Mouse (Mus musculus) testis, adult 2 months (tissue): ENCODE results near the gene Zfp281. TPM values are rescaled to one million over a fixed set of nuclear protein-coding genes. Genes with fewer than 3 reads are reported as not detected.

Experiments used
- H3K27ac ChIP-seq: fragments of 200-500 bp; 2 replicates; pipeline ENCODE4 v1.5.1; 2012; ENCODE audit warnings: low read depth, low read length; ENCODE audit not compliant: control insufficient read depth, insufficient read depth
- H3K27me3 ChIP-seq: fragments of 200-500 bp; 2 replicates; pipeline ENCODE4 v1.6.1; 2012; ENCODE audit warnings: mild to moderate bottlenecking, low read length, moderate library complexity; ENCODE audit not compliant: control insufficient read depth, insufficient read depth
- H3K36me3 ChIP-seq: fragments of 200-500 bp; 2 replicates; pipeline ENCODE4 v1.6.1; 2012; ENCODE audit warnings: mild to moderate bottlenecking, low read length; ENCODE audit not compliant: control insufficient read depth, insufficient read depth
- H3K4me1 ChIP-seq: fragments of 200-500 bp; 2 replicates; pipeline ENCODE4 v1.6.1; 2012; ENCODE audit warnings: low read length; ENCODE audit not compliant: control insufficient read depth, insufficient read depth
- H3K4me3 ChIP-seq: fragments of 200-500 bp; 2 replicates; pipeline ENCODE4 v1.5.1; 2012; ENCODE audit warnings: low read depth, mild to moderate bottlenecking, low read length, moderate library complexity, mixed read lengths; ENCODE audit not compliant: control insufficient read depth
- CTCF ChIP-seq: fragments of 200-500 bp; IDR thresholded peaks from 2 replicates; pipeline ENCODE4 v1.5.1; 2012; ENCODE audit warnings: low read depth, mild to moderate bottlenecking, inconsistent platforms, low read length, moderate library complexity; ENCODE audit not compliant: control insufficient read depth, insufficient read depth, insufficient replicate concordance
- POLR2A ChIP-seq: fragments of 200-500 bp; IDR thresholded peaks from 2 replicates; pipeline ENCODE4 v1.6.1; 2012; ENCODE audit warnings: low read depth, mild to moderate bottlenecking, inconsistent platforms, low read length, moderate library complexity; ENCODE audit not compliant: control insufficient read depth
- polyA plus RNA-seq: library from polyadenylated mRNA; depleted of rRNA; stranded (reverse); fragments of >200 nt; gene quantifications from 2 replicates; pipeline ENCODE4 v1.2.3, GENCODE M21; 2012

Zfp281 gene
- polyA plus RNA-seq, 1 experiment = 2.3 TPM

DNA sequence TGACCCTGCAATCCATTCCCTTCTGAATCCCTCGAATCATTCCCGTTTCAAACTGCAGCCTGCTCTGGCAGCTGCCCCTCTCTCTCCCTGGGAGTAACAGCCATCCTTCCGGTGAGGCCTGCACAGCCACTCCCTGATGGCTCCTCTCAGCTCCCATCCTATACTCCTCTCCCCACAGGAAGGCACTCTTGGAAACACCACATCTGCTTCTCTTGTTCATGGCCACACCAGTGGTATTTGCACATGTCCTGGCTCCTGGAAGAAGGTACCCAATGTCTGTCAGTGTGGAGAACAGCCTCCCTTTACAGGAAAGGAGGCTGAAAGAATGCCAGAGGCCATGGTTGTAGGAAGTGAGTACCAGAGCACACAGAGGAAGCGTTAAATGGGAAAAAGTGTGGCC, 19.8 kb downstream of the Zfp281 start:
- Histone ChIP-seq H3K27me3 (no peaks in the 10 kb centered on the region), H3K36me3 (no peaks in the 10 kb centered on the region), H3K27ac (no peak overlapping the region), H3K4me3 (no peak overlapping the region), H3K4me1 (no peaks in the 10 kb centered on the region)
- TF ChIP-seq CTCF (no peak), POLR2A (no peak)

DNA sequence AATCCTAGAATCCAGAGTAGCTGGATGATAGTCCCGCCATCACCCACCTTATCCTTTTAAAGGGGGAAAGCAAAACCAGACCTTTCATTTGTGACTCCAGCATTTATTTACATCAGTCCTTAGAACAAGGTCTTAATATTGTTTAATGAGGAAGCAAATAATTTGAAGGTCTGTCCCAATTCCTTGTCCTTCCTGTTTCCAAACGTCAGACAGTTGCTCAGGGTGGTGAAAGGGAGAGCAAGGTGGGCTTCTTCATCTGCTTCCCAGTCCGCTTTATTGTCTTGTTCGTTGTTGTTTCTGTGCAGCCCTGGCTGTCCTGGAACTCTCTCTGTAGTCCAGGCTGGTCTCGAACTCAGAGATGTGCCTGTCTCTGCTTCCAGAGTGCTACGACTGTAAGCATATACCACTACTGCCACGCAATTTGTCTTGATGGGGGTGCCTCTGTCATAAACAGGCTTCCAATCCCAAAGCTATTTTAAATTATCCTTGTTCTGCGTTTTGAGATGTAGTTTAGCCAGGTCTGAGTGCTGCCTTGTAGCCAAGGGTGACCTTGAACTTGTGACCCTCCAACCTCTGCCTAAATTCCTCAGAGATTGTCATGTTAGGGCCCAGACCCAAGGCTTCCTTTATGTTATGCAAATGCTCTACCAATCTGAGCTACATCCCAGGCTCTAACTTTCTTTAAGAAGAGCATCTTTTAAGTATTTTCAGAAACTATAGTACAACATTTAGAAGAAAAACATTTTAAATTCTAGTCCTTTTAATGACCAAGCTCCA, 21.3 kb downstream of the Zfp281 start:
- no peaks in the 10 kb centered on the region for H3K27me3 ChIP-seq
- H3K36me3 ChIP-seq = no peaks in the 10 kb centered on the region
- H3K27ac ChIP-seq = no peak overlapping the region
- no peaks in the 10 kb centered on the region for H3K4me1 ChIP-seq
- TF ChIP-seq CTCF (no peak), POLR2A (no peak)
- H3K4me3 ChIP-seq = no peak overlapping the region

DNA sequence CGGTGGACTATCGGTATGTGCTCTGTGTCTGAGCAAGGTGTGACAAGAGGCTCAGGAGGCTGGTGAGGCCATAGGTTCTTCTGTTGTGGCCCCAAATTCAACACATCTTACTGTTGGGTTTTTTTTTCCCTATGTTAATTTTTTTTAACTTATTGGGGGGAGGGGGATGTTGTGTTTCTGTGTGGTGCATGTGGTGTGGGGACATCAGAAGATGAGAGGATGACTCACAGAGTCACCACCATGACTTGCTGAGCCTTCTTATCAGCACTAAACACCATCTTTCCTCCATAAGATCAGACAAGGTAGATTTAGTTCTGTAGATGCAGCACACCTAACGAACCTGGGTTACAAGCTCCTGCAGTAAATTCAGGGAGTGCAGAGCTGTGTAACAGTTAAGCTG, 27.4 kb downstream of the Zfp281 start:
- Histone ChIP-seq H3K4me3 (no peak overlapping the region), H3K4me1 (no peaks in the 10 kb centered on the region), H3K27ac (no peak overlapping the region), H3K27me3 (no peaks in the 10 kb centered on the region), H3K36me3 (no peaks in the 10 kb centered on the region)
- TF ChIP-seq CTCF = no peak
- TF ChIP-seq POLR2A = no peak

DNA sequence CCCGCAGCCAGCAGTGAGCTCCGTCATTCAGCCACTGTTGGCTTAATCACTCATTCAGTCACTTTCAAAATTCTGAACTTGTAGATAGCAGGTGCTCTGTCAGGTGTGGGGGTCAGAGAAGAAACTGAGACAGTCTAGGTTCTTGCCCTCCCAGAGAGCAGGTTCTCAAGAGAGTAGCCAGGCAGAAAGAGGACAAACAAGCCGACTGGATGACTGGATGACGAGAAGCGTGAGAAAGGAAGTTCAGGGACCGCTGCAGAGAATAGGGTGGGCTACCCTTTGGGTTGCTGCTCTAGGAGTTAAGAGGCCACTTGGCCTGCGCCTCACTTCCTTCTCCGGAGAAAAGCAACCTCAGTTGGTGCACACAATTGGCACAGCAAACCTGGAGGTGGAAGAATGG, 28.8 kb downstream of the Zfp281 start:
- H3K27me3 ChIP-seq = no peaks in the 10 kb centered on the region
- no peaks in the 10 kb centered on the region for H3K36me3 ChIP-seq
- no peaks in the 10 kb centered on the region for H3K4me1 ChIP-seq
- H3K4me3 ChIP-seq = no peak overlapping the region
- no peak overlapping the region for H3K27ac ChIP-seq
- TF ChIP-seq POLR2A (no peak), CTCF (no peak)

DNA sequence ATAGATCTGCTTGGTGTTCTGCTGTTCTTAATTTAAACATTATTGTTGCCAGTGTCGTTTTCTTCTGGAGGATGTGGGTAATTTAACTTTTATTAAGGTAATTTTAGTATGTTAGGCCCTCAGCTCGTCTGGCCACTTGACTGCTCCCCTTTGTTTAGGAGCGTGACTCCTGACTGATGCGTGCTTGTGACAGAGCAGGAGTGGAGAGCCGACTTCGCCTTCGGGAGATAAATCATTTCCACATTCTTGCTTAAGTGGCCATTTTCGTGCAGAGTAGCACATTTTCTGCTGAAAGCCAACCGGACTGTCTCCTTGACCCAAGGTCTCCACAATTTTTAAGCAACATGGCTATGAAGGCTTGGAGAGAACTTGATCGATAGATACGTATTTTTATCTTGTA, 29.7 kb downstream of the Zfp281 start:
- H3K4me1 ChIP-seq = no peaks in the 10 kb centered on the region
- TF ChIP-seq POLR2A = no peak
- no peak for TF ChIP-seq CTCF
- no peaks in the 10 kb centered on the region for H3K36me3 ChIP-seq
- H3K27ac ChIP-seq = no peak overlapping the region
- no peak overlapping the region for H3K4me3 ChIP-seq
- no peaks in the 10 kb centered on the region for H3K27me3 ChIP-seq

DNA sequence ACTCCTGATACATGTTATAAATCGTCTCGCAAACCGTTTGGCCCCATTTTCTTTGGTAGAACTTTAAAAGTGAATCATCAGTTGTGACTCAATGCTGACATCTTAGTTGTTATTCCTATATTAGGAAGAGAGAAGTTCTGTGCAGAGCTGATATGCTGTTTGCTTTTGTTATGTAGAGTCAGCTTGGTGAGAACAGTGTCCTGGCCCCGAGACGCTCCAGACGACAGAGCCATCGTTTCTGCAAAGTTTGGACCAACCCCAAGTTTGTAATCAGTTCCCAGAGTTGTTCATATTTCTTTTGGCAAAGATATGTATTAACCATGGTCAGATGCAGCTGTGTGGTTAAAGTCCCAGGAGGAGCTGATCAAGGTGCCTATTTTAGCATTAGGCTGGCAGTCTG, 31.9 kb downstream of the Zfp281 start:
- Histone ChIP-seq H3K4me1 (no peaks in the 10 kb centered on the region), H3K27ac (no peak overlapping the region), H3K4me3 (no peak overlapping the region), H3K36me3 (no peaks in the 10 kb centered on the region), H3K27me3 (no peaks in the 10 kb centered on the region)
- TF ChIP-seq CTCF (no peak), POLR2A (no peak)

DNA sequence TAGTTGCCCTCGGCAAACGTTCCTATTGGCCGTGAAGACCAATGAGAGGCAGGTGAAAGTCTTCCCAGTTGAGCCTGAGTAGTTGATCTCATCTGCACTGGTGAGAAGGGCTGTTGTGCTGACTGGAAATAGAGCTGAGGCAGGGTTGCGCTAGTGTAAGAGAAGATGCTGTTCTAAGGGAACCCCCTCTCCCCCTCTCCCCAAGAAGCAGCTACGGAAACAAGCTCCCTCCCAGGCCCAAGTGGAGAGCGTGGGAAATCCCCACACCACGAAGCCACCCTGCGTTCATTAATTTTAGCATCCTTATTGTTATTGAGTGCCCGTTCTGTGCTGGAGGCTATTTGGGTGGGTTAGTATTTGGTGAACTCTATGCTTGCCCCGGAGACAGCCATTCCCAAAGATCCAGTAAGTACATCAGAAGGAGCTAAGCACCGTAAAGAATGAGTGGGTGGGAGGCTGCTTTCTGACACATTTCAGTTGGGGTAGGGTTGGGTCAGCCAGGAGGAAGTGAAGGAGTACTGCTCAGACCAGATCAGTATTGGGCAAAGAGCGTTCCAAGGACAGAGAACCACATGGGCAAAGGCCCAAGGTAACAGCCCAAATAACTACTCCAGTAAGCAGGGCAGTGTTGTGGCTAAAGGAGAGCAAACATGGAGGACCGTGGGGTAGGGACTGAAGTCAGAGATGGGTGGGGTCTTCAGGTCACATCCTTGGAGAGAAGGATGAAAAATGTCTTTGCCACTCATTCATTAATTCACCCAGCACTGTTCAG, 33.9 kb downstream of the Zfp281 start:
- no peaks in the 10 kb centered on the region for H3K36me3 ChIP-seq
- no peaks in the 10 kb centered on the region for H3K27me3 ChIP-seq
- no peak overlapping the region for H3K4me3 ChIP-seq
- TF ChIP-seq POLR2A = no peak
- no peak for TF ChIP-seq CTCF
- H3K4me1 ChIP-seq = no peaks in the 10 kb centered on the region; the same call in 1 of the 2 replicates
- no peak overlapping the region for H3K27ac ChIP-seq
